Mouse (Mus musculus) MEL (cell line): ENCODE data around the gene Themis3. TPM values are rescaled to one million over a fixed set of nuclear protein-coding genes. Genes with fewer than 3 reads are reported as not detected.
A peak's percentile ranks its signal among the peaks of the same experiment; 100 is the strongest.

Experiments used
- DNase-seq: peaks from one replicate; pipeline ENCODE4 v3.0.0; 2011; ENCODE audit warnings: low read depth, low spot score
- H3K27ac ChIP-seq: 2 replicates; pipeline ENCODE4 v1.5.1; 2012; ENCODE audit warnings: low read depth, mild to moderate bottlenecking, control low read depth, low read length, moderate library complexity; ENCODE audit not compliant: control insufficient read depth
- H3K27me3 ChIP-seq, 2 experiments: fragments of 150-350 bp in 1 of 2; sonication (generic) in 1 of 2; 2 replicates each; pipeline ENCODE4 v1.6.1; 2012; ENCODE audit warnings: low read length in 2 of 2, mild to moderate bottlenecking in 2 of 2, improper control_type of control experiment in 1 of 2, moderate library complexity in 1 of 2; ENCODE audit not compliant: insufficient read depth in 2 of 2, control insufficient read depth in 1 of 2
- H3K36me3 ChIP-seq, 2 experiments: 2 replicates each; pipeline ENCODE4 v1.6.1; 2012 to 2014; ENCODE audit warnings: low read length in 2 of 2, improper control_type of control experiment in 1 of 2, inconsistent platforms in 1 of 2, mild to moderate bottlenecking in 1 of 2; ENCODE audit not compliant: insufficient read depth in 2 of 2, control insufficient read depth in 1 of 2
- H3K4me1 ChIP-seq, 2 experiments: fragments of 150-350 bp in 1 of 2; sonication (generic) in 1 of 2; 2 replicates each; pipeline ENCODE4 v1.6.1; 2012; ENCODE audit warnings: low read length in 2 of 2, improper control_type of control experiment in 1 of 2, mild to moderate bottlenecking in 1 of 2; ENCODE audit not compliant: insufficient read depth in 2 of 2, control insufficient read depth in 1 of 2
- H3K4me3 ChIP-seq, 2 experiments: fragments of 150-350 bp in 1 of 2; sonication (generic) in 1 of 2; 2 replicates each; pipeline ENCODE4 v1.5.1; 2012; ENCODE audit warnings: low read depth in 2 of 2, low read length in 2 of 2, mild to moderate bottlenecking in 2 of 2, moderate library complexity in 2 of 2, control low read depth in 1 of 2, improper control_type of control experiment in 1 of 2; ENCODE audit not compliant: control insufficient read depth in 1 of 2, insufficient read depth in 1 of 2
- H3K79me2 ChIP-seq: 2 replicates; pipeline ENCODE4 v1.6.1; 2012; ENCODE audit warnings: mild to moderate bottlenecking, low read length, moderate library complexity; ENCODE audit not compliant: control insufficient read depth, poor library complexity, insufficient read depth
- H3K9ac ChIP-seq: 2 replicates; pipeline ENCODE4 v1.6.1; 2012; ENCODE audit warnings: low read depth, mild to moderate bottlenecking, control low read depth, low read length, moderate library complexity; ENCODE audit not compliant: control insufficient read depth, poor library complexity, severe bottlenecking
- H3K9me3 ChIP-seq: fragments of 150-350 bp; sonication (generic); replicated peaks from 2 replicates; pipeline ENCODE4 v1.6.1; 2012; ENCODE audit warnings: mild to moderate bottlenecking, low read length, improper control_type of control experiment, moderate library complexity; ENCODE audit not compliant: insufficient read depth
- ETS1 ChIP-seq: IDR thresholded peaks from 2 replicates; pipeline ENCODE4 v1.6.1; 2012; ENCODE audit warnings: low read depth, mild to moderate bottlenecking, inconsistent platforms, low read length, improper control_type of control experiment, moderate library complexity
- GABPA ChIP-seq: IDR thresholded peaks from 2 replicates; pipeline ENCODE4 v1.6.1; 2012; ENCODE audit warnings: low read depth, mild to moderate bottlenecking, inconsistent platforms, low read length, improper control_type of control experiment, moderate library complexity
- GATA1 ChIP-seq: IDR thresholded peaks from 2 replicates; pipeline ENCODE4 v1.6.1; 2011; ENCODE audit warnings: low read depth, low read length, improper control_type of control experiment
- HCFC1 ChIP-seq: IDR thresholded peaks from 2 replicates; pipeline ENCODE4 v1.6.1; 2012; ENCODE audit warnings: low read depth, mild to moderate bottlenecking, inconsistent platforms, low read length, improper control_type of control experiment, moderate library complexity
- MAFK ChIP-seq: IDR thresholded peaks from 2 replicates; pipeline ENCODE4 v1.6.1; 2011; ENCODE audit warnings: low read depth, mild to moderate bottlenecking, low read length, improper control_type of control experiment, borderline replicate concordance
- MAX ChIP-seq: IDR thresholded peaks from 2 replicates; pipeline ENCODE4 v1.6.1; 2011; ENCODE audit warnings: low read length, improper control_type of control experiment
- MAZ ChIP-seq: IDR thresholded peaks from 2 replicates; pipeline ENCODE4 v1.6.1; 2012; ENCODE audit warnings: low read depth, mild to moderate bottlenecking, inconsistent platforms, low read length, improper control_type of control experiment
- POLR2A ChIP-seq, 2 experiments: IDR thresholded peaks; 2 replicates each; pipeline ENCODE4 v1.6.1; 2011 to 2012; ENCODE audit warnings: low read length in 2 of 2, mild to moderate bottlenecking in 2 of 2, control low read depth in 1 of 2, improper control_type of control experiment in 1 of 2, low read depth in 1 of 2, moderate library complexity in 1 of 2; ENCODE audit not compliant: control insufficient read depth in 1 of 2, insufficient read depth in 1 of 2, poor library complexity in 1 of 2
- RAD21 ChIP-seq: IDR thresholded peaks from 2 replicates; pipeline ENCODE4 v1.6.1; 2011; ENCODE audit warnings: mild to moderate bottlenecking, low read depth, low read length, improper control_type of control experiment
- SMC3 ChIP-seq: IDR thresholded peaks from 2 replicates; pipeline ENCODE4 v1.6.1; 2011; ENCODE audit warnings: low read depth, low read length, improper control_type of control experiment
- TAL1 ChIP-seq: IDR thresholded peaks from 2 replicates; pipeline ENCODE4 v1.6.1; 2012; ENCODE audit warnings: mild to moderate bottlenecking, inconsistent platforms, low read length, moderate library complexity, mixed read lengths
- USF1 ChIP-seq: IDR thresholded peaks from 2 replicates; pipeline ENCODE4 v1.6.1; 2014; ENCODE audit warnings: low read depth, mild to moderate bottlenecking, inconsistent platforms, low read length, improper control_type of control experiment, moderate library complexity
- ZC3H11A ChIP-seq: IDR thresholded peaks from 2 replicates; pipeline ENCODE4 v1.6.1; 2012; ENCODE audit warnings: low read depth, mild to moderate bottlenecking, inconsistent platforms, low read length, improper control_type of control experiment
- ZNF384 ChIP-seq: IDR thresholded peaks from 2 replicates; pipeline ENCODE4 v1.6.1; 2012; ENCODE audit warnings: low read depth, mild to moderate bottlenecking, inconsistent platforms, low read length, improper control_type of control experiment
- polyA plus RNA-seq, 2 experiments: library from polyadenylated mRNA; stranded (reverse) in 1 of 2; unstranded in 1 of 2; fragments of >175 nt in 1 of 2; fragments of >200 nt in 1 of 2; gene quantifications; 2 replicates each; pipeline versions ENCODE4 v1.2.1 to v1.2.4; 2012; ENCODE audit warnings: low replicate concordance in 2 of 2, low read depth in 1 of 2; ENCODE audit not compliant: insufficient read length in 2 of 2, insufficient read depth in 1 of 2, missing spikeins in 1 of 2
- total RNA-seq: library from RNA; depleted of rRNA; stranded (reverse); fragments of 300-350 nt; gene quantifications from 2 replicates; pipeline ENCODE4 v1.2.3, GENCODE M21; 2012; rRNA removed

Themis3 gene
- not detected in 2 replicates for total RNA-seq
- polyA plus RNA-seq = under 1 TPM in 1 of 2 experiments, not detected in 1; 0.03 TPM

DNA sequence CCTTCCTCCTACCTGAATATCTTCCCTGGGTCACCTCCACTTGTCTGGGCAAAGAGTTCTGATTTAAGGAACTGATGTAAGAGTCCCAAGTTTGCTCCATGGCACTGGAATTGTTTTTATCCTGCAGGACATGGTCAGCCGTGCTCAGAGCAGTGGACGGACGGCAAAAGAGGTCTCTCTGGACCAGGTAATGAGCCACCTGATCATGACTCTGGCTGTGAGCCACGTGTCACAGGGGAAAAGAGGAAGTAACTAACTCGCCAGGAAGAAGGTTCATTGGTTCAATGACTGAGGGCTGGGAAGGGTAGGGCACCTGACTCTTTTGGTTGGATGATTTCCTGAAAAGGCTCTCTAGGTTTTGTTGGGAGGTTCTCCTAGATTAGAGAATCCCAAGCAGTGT is at the start of gene Themis3:
Themis3 (minus strand) TSS at position 187 of the 400 bp plus-strand sequence.
- TF ChIP-seq USF1 (0 out of 2 replicates have a peak, but pooled peaks have one; percentile 40), ZC3H11A (no peak), MAFK (no peak)
- Histone ChIP-seq H3K79me2 (no peaks in the 10 kb centered on the region), H3K9ac (no peak within 1 kb of the TSS), H3K4me1 (no peaks in the 10 kb centered on the region), H3K9me3 (no peaks in the 10 kb centered on the region), H3K27me3 (no peaks in the 10 kb centered on the region), H3K36me3 (no peaks in the 10 kb centered on the region), H3K27ac (no peak within 1 kb of the TSS), H3K4me3 (no peak within 1 kb of the TSS)
- no peak for DNase-seq

DNA sequence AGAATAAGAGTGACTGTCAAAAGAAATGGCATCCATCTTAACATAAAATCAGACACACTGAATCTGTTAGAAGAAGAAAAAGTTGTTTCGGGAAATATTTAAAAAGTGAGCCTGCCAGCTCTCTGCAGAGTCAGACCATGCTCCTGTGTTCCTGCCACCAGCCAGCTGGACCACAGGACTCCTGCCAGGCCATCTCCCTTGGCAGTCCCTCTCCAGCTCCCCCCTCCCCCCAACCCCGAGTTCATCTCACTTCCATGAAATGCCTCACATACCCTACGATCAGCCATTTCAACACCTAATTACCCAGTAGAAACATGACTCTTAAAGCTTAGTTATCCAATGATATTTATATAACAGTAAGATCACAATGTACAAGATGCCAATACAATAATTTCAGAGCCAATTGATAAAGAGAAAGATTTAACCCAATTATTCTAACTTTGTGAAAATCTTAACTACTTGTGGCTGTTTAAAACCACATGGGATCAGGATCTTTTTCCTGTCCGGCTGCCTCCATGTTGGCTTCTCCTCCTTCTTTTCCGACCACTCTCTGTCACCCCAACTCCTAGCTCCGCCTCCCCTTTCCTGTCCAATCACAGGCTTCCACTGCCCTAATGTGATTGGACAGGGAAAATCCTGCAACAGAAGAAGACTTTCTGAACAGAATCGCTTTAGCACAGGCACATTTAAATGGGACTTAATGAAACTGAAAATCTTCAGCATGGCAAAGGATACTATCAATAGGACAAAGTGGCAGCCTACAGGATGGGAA is 43.7 kb upstream of the Themis3 start:
- DNase-seq = no peak
- H3K79me2 ChIP-seq = no peaks in the 10 kb centered on the region
- H3K27ac ChIP-seq = no peak overlapping the region
- H3K9ac ChIP-seq = no peak overlapping the region
- no peaks in the 10 kb centered on the region for H3K27me3 ChIP-seq
- no peaks in the 10 kb centered on the region for H3K9me3 ChIP-seq
- TF ChIP-seq ZNF384 (no peak), MAZ (no peak), RAD21 (no peak)
- no peaks in the 10 kb centered on the region for H3K4me1 ChIP-seq
- no peak overlapping the region for H3K4me3 ChIP-seq
- no peaks in the 10 kb centered on the region for H3K36me3 ChIP-seq

DNA sequence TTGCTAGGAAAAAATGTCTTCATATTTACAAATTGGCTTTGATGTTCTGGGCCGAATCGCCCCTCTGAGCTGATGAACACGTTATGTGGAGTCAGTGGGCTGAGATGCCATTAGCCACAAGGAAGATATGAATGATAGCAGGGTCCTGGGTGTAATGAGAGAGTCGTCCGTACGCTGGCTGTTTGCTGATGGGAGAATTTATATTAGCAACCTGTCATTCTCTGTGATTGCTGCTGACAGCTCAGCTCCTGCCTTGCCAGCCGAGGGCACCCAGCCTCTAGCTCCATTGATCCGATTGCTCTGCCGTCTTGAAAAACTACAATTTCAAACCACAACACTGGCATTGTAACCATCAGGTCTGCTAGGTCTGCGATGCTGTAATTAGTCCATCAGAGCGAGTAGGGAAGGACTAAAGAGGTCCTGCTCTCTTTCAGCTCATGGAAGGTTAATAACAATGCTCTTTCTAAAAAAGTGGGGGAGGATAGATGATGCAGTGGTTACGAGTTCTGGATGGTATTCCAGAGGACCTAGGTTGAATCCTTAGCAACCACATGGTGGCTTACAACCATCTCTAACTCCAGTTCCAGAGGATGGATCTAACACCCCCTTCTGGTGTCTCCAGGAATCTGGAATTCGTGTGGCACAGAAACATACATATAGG is 25.7 kb upstream of the Themis3 start:
- Histone ChIP-seq H3K79me2 (no peaks in the 10 kb centered on the region), H3K9ac (no peak overlapping the region), H3K36me3 (no peaks in the 10 kb centered on the region), H3K4me3 (no peak overlapping the region), H3K27ac (no peak overlapping the region), H3K27me3 (no peaks in the 10 kb centered on the region), H3K4me1 (no peaks in the 10 kb centered on the region), H3K9me3 (no peaks in the 10 kb centered on the region)
- no peak for DNase-seq
- TF ChIP-seq HCFC1 = no peak
- TF ChIP-seq ZC3H11A = no peak
- no peak for TF ChIP-seq TAL1
- no peak for TF ChIP-seq GATA1
- no peak for TF ChIP-seq POLR2A (IDR thresholded peaks at IDR 0.05; ENCODE audit: control insufficient read depth in 1 of 2, insufficient read depth in 1 of 2, low read depth in 1 of 2, low read length in 2 of 2, poor library complexity in 1 of 2)
- no peak for TF ChIP-seq ETS1
- no peak for TF ChIP-seq MAX
- TF ChIP-seq SMC3 = no peak
- TF ChIP-seq GABPA = no peak
- TF ChIP-seq RAD21 = no peak
